Mouse (Mus musculus): Measurements from ENCODE around the gene Vsig10.

- TF ChIP-seq EP300 (IDR thresholded peaks at IDR 0.05) (no peak), CTCF (IDR thresholded peaks at IDR 0.05) (no peak)
Measured at GRCm38 (mm10) chr5:117284029-117284428, 34.9 kb upstream of the Vsig10 start.
